Mouse (Mus musculus): ENCODE data around the gene Atxn7l1. TPM values are rescaled to one million over a fixed set of nuclear protein-coding genes. Genes with fewer than 3 reads are reported as not detected.

Gene Atxn7l1
- polyA plus RNA-seq, 1 experiment, result 129 TPM

- no peak for DNase-seq
- 86% methylated on average over 7 of the region's 7 CpGs for WGBS
- Histone ChIP-seq H3K4me3 (ENCODE audit: control insufficient read depth, insufficient read depth, low read length) (no peak overlapping the region), H3K27me3 (ENCODE audit: control insufficient read depth, insufficient read depth, low read length) (no peaks in the 10 kb centered on the region), H3K4me1 (replicated peaks; ENCODE audit: control insufficient read depth, insufficient read depth, low read length) (peaks cover 18% of the 10 kb centered on the region), H3K27ac (ENCODE audit: control insufficient read depth, insufficient read depth, low read length) (no peak overlapping the region), H3K36me3 (ENCODE audit: control insufficient read depth, insufficient read depth, low read length) (no peaks in the 10 kb centered on the region)
- TF ChIP-seq POLR2A (IDR thresholded peaks at IDR 0.05; ENCODE audit: control insufficient read depth, extremely low read depth, insufficient read depth, low read length, poor library complexity) (no peak), CTCF (IDR thresholded peaks at IDR 0.05; ENCODE audit: borderline replicate concordance, control insufficient read depth, extremely low read depth, insufficient read depth, low read length, poor library complexity) (no peak)
Observed at GRCm38 (mm10) chr12:33277427-33277826, 129.9 kb downstream of the Atxn7l1 start.

DNA sequence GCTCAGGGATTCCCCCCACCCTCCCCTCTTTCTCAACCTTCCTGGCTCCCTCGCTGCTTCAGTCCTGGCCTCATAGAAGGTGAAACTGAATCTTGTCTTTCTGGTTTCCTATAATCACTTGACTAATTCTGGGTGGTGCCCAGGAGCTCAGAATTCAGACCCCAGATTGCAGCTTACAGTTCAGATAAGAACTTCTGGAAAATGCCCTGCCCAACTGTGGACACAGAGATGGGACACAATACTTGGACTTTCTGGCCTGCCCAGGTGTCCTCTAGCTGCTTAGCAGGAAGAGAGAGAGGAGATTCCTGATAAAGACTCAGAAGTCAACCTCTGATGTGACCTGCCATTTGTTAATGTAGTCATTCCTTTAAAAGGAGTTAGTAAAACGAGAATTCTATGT lies 131.7 kb downstream of the Atxn7l1 start:
- TF ChIP-seq POLR2A (IDR thresholded peaks at IDR 0.05; ENCODE audit: control insufficient read depth, extremely low read depth, insufficient read depth, low read length, poor library complexity) (no peak), CTCF (IDR thresholded peaks at IDR 0.05; ENCODE audit: borderline replicate concordance, control insufficient read depth, extremely low read depth, insufficient read depth, low read length, poor library complexity) (no peak)
- no peaks in the 10 kb centered on the region for H3K27me3 ChIP-seq (ENCODE audit: control insufficient read depth, insufficient read depth, low read length)
- H3K4me3 ChIP-seq (ENCODE audit: control insufficient read depth, insufficient read depth, low read length), result no peak overlapping the region
- peaks cover 15% of the 10 kb centered on the region for H3K4me1 ChIP-seq (replicated peaks; ENCODE audit: control insufficient read depth, insufficient read depth, low read length)
- DNase-seq, result no peak
- H3K36me3 ChIP-seq (ENCODE audit: control insufficient read depth, insufficient read depth, low read length), result no peaks in the 10 kb centered on the region
- H3K27ac ChIP-seq (ENCODE audit: control insufficient read depth, insufficient read depth, low read length), result peak overlapping the region; percentile 34; the same call in 1 of the 2 replicates
- 72% methylated on average over 2 of the region's 2 CpGs for WGBS

GRCm38 (mm10) chr12:33280805-33281204 lies 133.3 kb downstream of the Atxn7l1 start:
- H3K4me3 ChIP-seq (ENCODE audit: control insufficient read depth, insufficient read depth, low read length), result no peak overlapping the region
- peaks cover 15% of the 10 kb centered on the region for H3K4me1 ChIP-seq (replicated peaks; ENCODE audit: control insufficient read depth, insufficient read depth, low read length)
- 21% methylated on average over 2 of the region's 2 CpGs for WGBS
- H3K27ac ChIP-seq (ENCODE audit: control insufficient read depth, insufficient read depth, low read length), result no peak overlapping the region
- DNase-seq, result peak; percentile 83
- H3K36me3 ChIP-seq (ENCODE audit: control insufficient read depth, insufficient read depth, low read length), result no peaks in the 10 kb centered on the region
- H3K27me3 ChIP-seq (ENCODE audit: control insufficient read depth, insufficient read depth, low read length), result no peaks in the 10 kb centered on the region
- peak; percentile 44; the same call in 1 of the 2 replicates for TF ChIP-seq CTCF (IDR thresholded peaks at IDR 0.05; ENCODE audit: borderline replicate concordance, control insufficient read depth, extremely low read depth, insufficient read depth, low read length, poor library complexity)
- TF ChIP-seq POLR2A (IDR thresholded peaks at IDR 0.05; ENCODE audit: control insufficient read depth, extremely low read depth, insufficient read depth, low read length, poor library complexity), result no peak

- no peaks in the 10 kb centered on the region for H3K27me3 ChIP-seq (ENCODE audit: control insufficient read depth, insufficient read depth, low read length)
- TF ChIP-seq CTCF (IDR thresholded peaks at IDR 0.05; ENCODE audit: borderline replicate concordance, control insufficient read depth, extremely low read depth, insufficient read depth, low read length, poor library complexity), result no peak
- DNase-seq, result no peak
- no peaks in the 10 kb centered on the region for H3K36me3 ChIP-seq (ENCODE audit: control insufficient read depth, insufficient read depth, low read length)
- no peak overlapping the region for H3K27ac ChIP-seq (ENCODE audit: control insufficient read depth, insufficient read depth, low read length)
- no peaks in the 10 kb centered on the region for H3K4me1 ChIP-seq (replicated peaks; ENCODE audit: control insufficient read depth, insufficient read depth, low read length)
- H3K4me3 ChIP-seq (ENCODE audit: control insufficient read depth, insufficient read depth, low read length), result no peak overlapping the region
- 84% methylated on average over 8 of the region's 8 CpGs for WGBS
Observed at GRCm38 (mm10) chr12:33284344-33284936, 136.9 kb downstream of the Atxn7l1 start.

- Histone ChIP-seq H3K27me3 (ENCODE audit: control insufficient read depth, insufficient read depth, low read length) (no peaks in the 10 kb centered on the region), H3K27ac (ENCODE audit: control insufficient read depth, insufficient read depth, low read length) (no peak overlapping the region), H3K4me3 (ENCODE audit: control insufficient read depth, insufficient read depth, low read length) (no peak overlapping the region), H3K36me3 (ENCODE audit: control insufficient read depth, insufficient read depth, low read length) (no peaks in the 10 kb centered on the region), H3K4me1 (replicated peaks; ENCODE audit: control insufficient read depth, insufficient read depth, low read length) (no peaks in the 10 kb centered on the region)
- 88% methylated on average over 4 of the region's 4 CpGs for WGBS
- TF ChIP-seq POLR2A (IDR thresholded peaks at IDR 0.05; ENCODE audit: control insufficient read depth, extremely low read depth, insufficient read depth, low read length, poor library complexity) (no peak), CTCF (IDR thresholded peaks at IDR 0.05; ENCODE audit: borderline replicate concordance, control insufficient read depth, extremely low read depth, insufficient read depth, low read length, poor library complexity) (no peak)
- DNase-seq, result no peak
Observed at GRCm38 (mm10) chr12:33285354-33285753, 137.9 kb downstream of the Atxn7l1 start.

DNA sequence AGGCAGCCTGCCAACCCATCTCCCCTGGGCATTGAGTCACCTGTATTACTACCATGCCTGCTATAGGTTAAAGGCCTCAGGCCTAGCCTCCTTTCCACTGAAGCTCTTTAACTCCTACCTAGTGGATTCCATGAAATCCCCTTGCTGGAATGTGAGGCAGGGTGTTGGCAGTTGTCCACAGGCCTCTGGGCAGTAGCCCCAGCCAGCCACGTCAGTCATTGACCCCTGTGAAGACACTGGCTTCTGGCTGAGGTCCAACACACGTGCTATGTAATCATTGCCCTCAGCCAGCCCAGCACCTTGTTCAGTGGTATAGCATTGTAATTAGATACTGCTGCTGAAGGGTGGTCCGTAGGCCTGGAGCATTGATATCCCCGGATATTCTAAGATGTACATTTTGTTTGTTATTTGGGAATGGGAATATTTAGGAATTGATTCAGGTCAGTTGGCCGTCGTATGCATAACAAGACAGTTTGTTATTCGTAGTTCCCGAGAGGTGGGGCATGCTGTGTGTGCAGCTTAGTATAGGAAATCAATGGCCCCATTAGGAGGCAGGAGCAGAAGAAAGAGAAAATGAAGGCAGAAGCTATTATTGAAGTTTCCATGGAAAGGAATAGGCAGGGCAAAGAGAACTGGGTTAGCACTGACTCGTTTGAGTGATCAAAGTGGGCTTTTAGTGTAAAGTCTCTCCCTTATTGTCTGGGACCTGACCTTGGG lies 138.6 kb downstream of the Atxn7l1 start:
- WGBS, result 94% methylated on average over 9 of the region's 9 CpGs
- no peak for DNase-seq
- no peaks in the 10 kb centered on the region for H3K36me3 ChIP-seq (ENCODE audit: control insufficient read depth, insufficient read depth, low read length)
- no peak overlapping the region for H3K27ac ChIP-seq (ENCODE audit: control insufficient read depth, insufficient read depth, low read length)
- TF ChIP-seq POLR2A (IDR thresholded peaks at IDR 0.05; ENCODE audit: control insufficient read depth, extremely low read depth, insufficient read depth, low read length, poor library complexity) (no peak), CTCF (IDR thresholded peaks at IDR 0.05; ENCODE audit: borderline replicate concordance, control insufficient read depth, extremely low read depth, insufficient read depth, low read length, poor library complexity) (no peak)
- H3K27me3 ChIP-seq (ENCODE audit: control insufficient read depth, insufficient read depth, low read length), result no peaks in the 10 kb centered on the region
- H3K4me3 ChIP-seq (ENCODE audit: control insufficient read depth, insufficient read depth, low read length), result no peak overlapping the region
- H3K4me1 ChIP-seq (replicated peaks; ENCODE audit: control insufficient read depth, insufficient read depth, low read length), result no peaks in the 10 kb centered on the region
